Mouse (Mus musculus): ENCODE data around the gene Slc34a3. TPM values are rescaled to one million over a fixed set of nuclear protein-coding genes. Genes with fewer than 3 reads are reported as not detected.

Slc34a3 gene
- polyA plus RNA-seq, 1 experiment from 2014 or later, result not detected

DNA sequence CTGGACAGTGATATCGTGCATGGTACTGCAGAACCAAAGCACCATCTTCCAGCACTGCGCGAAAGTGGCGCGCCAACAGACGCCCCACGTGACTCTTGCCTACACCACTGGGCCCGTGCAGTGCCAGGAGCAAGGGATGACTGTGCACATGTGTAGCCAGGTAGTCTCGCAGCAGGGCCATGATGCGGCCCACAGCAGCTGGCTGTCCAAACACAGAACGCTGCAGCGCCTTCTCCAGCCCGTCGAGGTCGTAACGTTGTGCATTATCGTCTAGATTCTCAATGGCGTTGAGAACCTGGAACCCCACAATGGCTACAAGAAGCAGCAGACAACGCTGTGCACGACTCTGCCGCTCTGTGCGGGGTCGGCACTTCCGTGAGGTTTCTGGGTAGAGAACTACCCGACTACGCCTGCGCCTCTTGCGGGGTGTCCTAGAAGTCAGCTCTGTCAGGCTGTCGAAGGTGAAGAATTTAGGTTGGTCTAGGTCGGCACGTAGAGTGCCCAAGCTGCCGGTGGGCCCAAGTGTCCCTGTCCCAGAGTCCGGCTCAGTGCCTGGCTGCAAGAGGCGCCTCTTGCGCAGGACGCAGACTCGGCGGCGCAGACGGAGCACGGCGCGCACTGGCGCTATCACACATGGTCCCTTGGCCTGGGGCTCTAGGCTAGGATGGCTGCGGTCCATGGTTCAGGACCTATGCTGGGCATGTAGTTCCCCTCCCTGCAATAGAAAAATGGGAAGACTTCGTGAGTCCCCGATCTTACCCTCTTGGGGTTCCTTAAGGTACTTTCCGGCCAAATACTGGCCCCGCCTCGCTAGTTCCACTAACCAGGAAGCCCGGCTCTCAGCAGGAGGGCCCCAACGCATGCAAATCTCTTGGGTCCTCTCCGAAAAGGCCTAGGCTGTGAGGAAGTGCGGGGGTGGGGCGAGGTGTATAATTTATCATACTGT, 38.7 kb downstream of the Slc34a3 start:
- Histone ChIP-seq H3K27ac (replicated peaks in 1 of 2; ENCODE audit: control insufficient read depth in 1 of 2, insufficient read depth in 1 of 2, low read depth in 2 of 2, low read length in 2 of 2) (peak overlapping the region; percentile 65 to 82; a peak in 3 of 4 replicates), H3K4me3 (ENCODE audit: control insufficient read depth in 1 of 2, insufficient read depth in 1 of 2, low read depth in 1 of 2, low read length in 2 of 2) (peak overlapping the region; percentile 35 to 42), H3K27me3 (ENCODE audit: control insufficient read depth, insufficient read depth, low read length) (peaks cover 5% of the 10 kb centered on the region), H3K4me2 (ENCODE audit: low read length) (peak overlapping the region; percentile 72), H3K4me1 (ENCODE audit: control insufficient read depth in 2 of 2, insufficient read depth in 2 of 2, low read length in 2 of 2) (peaks cover 9 to 26% of the 10 kb centered on the region in 2 experiments; a peak in 3 of 4 replicates), H3K36me3 (ENCODE audit: control insufficient read depth, insufficient read depth, low read length) (peaks cover 24% of the 10 kb centered on the region), H3K9me3 (ENCODE audit: control insufficient read depth, low read length) (no peaks in the 10 kb centered on the region), H3K9ac (ENCODE audit: low read length) (peak overlapping the region; percentile 66)
- 18% methylated on average over 55 of the region's 55 CpGs for WGBS
- ATAC-seq (ENCODE audit: insufficient number of reproducible peaks, insufficient read depth, low FRiP score, low read depth), result no peak

DNA sequence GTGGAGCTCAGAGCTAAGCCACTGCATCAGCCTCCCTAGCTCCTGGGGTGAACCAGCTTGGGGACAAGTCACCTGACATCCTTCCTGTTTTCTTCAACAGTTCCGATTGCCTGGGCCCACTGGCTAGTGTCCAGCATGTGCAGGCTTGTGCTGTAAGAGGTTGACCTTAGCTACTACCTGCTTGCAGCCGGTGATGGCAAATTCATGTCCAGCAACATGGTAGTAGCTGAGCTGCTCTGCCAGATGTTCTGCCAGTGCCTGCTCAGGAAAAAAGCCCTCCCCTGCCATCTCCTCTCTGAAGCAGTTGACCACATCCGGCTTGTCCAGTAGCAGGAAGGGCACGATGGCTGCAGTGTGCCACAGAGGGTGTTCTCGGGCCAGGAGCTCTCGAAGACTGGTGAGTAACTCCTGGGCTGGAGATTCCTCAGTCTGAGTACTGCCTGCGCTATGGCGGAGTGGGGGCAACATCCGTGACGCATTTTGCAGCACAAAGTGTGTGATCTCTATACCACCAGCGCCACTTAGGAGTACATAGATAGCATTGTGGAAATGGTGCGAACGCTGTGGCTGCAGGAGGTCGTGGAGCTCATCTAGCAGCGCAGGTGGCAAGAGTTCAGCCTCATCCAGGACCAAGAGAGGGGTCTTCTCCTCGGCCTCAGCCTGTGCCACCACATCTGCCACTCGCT, 39.5 kb downstream of the Slc34a3 start:
- no peak overlapping the region for H3K27ac ChIP-seq (replicated peaks in 1 of 2; ENCODE audit: control insufficient read depth in 1 of 2, insufficient read depth in 1 of 2, low read depth in 2 of 2, low read length in 2 of 2)

DNA sequence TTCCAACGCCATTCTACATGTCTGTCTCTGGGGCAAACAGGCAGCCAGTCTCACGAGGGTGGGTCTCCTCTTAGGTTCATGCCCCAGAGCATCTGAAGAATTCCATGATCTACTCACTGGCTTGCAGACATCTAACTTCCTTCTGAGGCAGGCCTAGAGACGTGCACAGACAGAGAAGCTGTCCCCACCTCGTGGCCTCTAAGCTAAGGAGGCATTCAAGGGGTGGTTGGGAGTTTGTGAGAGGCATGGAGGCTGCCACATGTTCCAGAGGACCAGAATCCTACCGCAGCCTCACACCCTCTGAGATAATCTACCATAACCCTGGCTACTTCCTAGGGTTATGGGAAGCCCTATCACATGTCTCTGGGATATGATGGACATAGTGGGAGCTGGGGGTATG, 40.2 kb downstream of the Slc34a3 start:
- Histone ChIP-seq H3K36me3 (ENCODE audit: control insufficient read depth, insufficient read depth, low read length) (peaks cover 9% of the 10 kb centered on the region), H3K4me2 (ENCODE audit: low read length) (peak overlapping the region; percentile 72; the same call in 1 of the 2 replicates), H3K4me3 (ENCODE audit: control insufficient read depth in 1 of 2, insufficient read depth in 1 of 2, low read depth in 1 of 2, low read length in 2 of 2) (no peak overlapping the region), H3K27ac (replicated peaks in 1 of 2; ENCODE audit: control insufficient read depth in 1 of 2, insufficient read depth in 1 of 2, low read depth in 2 of 2, low read length in 2 of 2) (peak overlapping the region in 1 of 2 experiments; percentile 59; a peak in 2 of 4 replicates), H3K4me1 (ENCODE audit: control insufficient read depth in 2 of 2, insufficient read depth in 2 of 2, low read length in 2 of 2) (peaks cover 9 to 26% of the 10 kb centered on the region in 2 experiments; a peak in 3 of 4 replicates), H3K9ac (ENCODE audit: low read length) (peak overlapping the region; percentile 30; the same call in 1 of the 2 replicates), H3K27me3 (ENCODE audit: control insufficient read depth, insufficient read depth, low read length) (peaks cover 5% of the 10 kb centered on the region), H3K9me3 (ENCODE audit: control insufficient read depth, low read length) (no peaks in the 10 kb centered on the region)
- ATAC-seq (ENCODE audit: insufficient number of reproducible peaks, insufficient read depth, low FRiP score, low read depth), result no peak
- WGBS, result 64% methylated on average over 5 of the region's 5 CpGs

More for the DNA sequence above, 39.5 kb downstream of the Slc34a3 start:
- WGBS, result 74% methylated on average over 17 of the region's 17 CpGs
- H3K9me3 ChIP-seq (ENCODE audit: control insufficient read depth, low read length), result no peaks in the 10 kb centered on the region
- H3K36me3 ChIP-seq (ENCODE audit: control insufficient read depth, insufficient read depth, low read length), result peaks cover 15% of the 10 kb centered on the region
- H3K4me1 ChIP-seq (ENCODE audit: control insufficient read depth in 2 of 2, insufficient read depth in 2 of 2, low read length in 2 of 2), result peaks cover 9 to 26% of the 10 kb centered on the region in 2 experiments; a peak in 3 of 4 replicates
- ATAC-seq (ENCODE audit: insufficient number of reproducible peaks, insufficient read depth, low FRiP score, low read depth), result no peak
- no peak overlapping the region for H3K9ac ChIP-seq (ENCODE audit: low read length)
- 0 out of 4 replicates have a peak overlapping the region, but pooled peaks of 1 of the 2 experiments have one; percentile 42 for H3K4me3 ChIP-seq (ENCODE audit: control insufficient read depth in 1 of 2, insufficient read depth in 1 of 2, low read depth in 1 of 2, low read length in 2 of 2)
- peaks cover 5% of the 10 kb centered on the region for H3K27me3 ChIP-seq (ENCODE audit: control insufficient read depth, insufficient read depth, low read length)
- peak overlapping the region; percentile 72 for H3K4me2 ChIP-seq (ENCODE audit: low read length)

DNA sequence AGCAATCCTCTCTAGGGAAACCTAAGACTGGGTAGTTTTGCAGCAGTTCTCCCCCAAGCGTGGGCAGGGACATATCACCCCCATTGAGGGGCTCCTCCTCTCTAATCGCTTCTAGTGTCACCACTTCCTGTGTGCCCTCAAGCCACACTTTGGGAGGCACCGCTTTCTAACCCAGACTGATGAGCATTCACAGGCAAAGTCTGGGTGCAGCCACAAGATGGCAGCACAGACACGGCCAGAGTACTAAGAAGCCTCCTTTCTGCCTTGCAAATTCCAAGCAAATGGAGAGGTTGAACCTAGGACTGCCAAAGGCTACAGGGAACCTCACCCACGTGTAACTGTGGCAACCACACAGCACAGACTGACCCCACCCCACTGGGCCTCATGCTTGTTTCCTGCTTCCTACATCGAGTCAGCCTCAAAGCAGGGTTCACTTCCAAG, 40.8 kb downstream of the Slc34a3 start:
- Histone ChIP-seq H3K27ac (replicated peaks in 1 of 2; ENCODE audit: control insufficient read depth in 1 of 2, insufficient read depth in 1 of 2, low read depth in 2 of 2, low read length in 2 of 2) (peak overlapping the region in 1 of 2 experiments; percentile 59; a peak in 2 of 4 replicates), H3K9me3 (ENCODE audit: control insufficient read depth, low read length) (no peaks in the 10 kb centered on the region), H3K36me3 (ENCODE audit: control insufficient read depth, insufficient read depth, low read length) (peaks cover 4% of the 10 kb centered on the region; the same call in 1 of the 2 replicates), H3K4me1 (ENCODE audit: control insufficient read depth in 2 of 2, insufficient read depth in 2 of 2, low read length in 2 of 2) (peaks cover 9 to 24% of the 10 kb centered on the region in 2 experiments; a peak in 3 of 4 replicates), H3K27me3 (ENCODE audit: control insufficient read depth, insufficient read depth, low read length) (peaks cover 5% of the 10 kb centered on the region), H3K9ac (ENCODE audit: low read length) (peak overlapping the region; percentile 30; the same call in 1 of the 2 replicates), H3K4me3 (ENCODE audit: control insufficient read depth in 1 of 2, insufficient read depth in 1 of 2, low read depth in 1 of 2, low read length in 2 of 2) (no peak overlapping the region), H3K4me2 (ENCODE audit: low read length) (peak overlapping the region; percentile 72)
- WGBS, result 2% methylated on average over 6 of the region's 6 CpGs
- ATAC-seq (ENCODE audit: insufficient number of reproducible peaks, insufficient read depth, low FRiP score, low read depth), result peak; percentile 54

DNA sequence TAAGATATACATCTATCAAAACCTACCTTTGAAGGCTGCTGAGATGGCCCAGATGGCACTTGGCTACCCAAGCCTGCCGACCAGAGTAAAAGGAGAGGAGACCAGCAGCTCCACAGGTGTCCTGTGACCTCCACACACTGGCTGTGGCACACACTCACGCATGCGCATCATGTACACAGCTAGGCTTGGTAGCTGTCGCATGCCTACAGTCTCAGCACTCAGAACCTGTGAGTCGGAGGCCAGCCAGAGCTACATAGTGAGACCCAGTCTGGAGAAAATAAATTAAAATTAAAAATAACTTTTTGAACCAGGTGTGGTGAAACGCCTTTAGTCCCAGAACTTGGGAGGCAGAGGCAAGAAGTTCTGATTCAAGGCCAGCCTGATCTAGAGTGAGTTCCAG, 46.3 kb downstream of the Slc34a3 start:
- Histone ChIP-seq H3K4me2 (ENCODE audit: low read length) (no peak overlapping the region), H3K4me1 (ENCODE audit: control insufficient read depth in 2 of 2, insufficient read depth in 2 of 2, low read length in 2 of 2) (peaks cover 2 to 4% of the 10 kb centered on the region in 2 experiments; a peak in 2 of 4 replicates), H3K9me3 (ENCODE audit: control insufficient read depth, low read length) (no peaks in the 10 kb centered on the region), H3K36me3 (ENCODE audit: control insufficient read depth, insufficient read depth, low read length) (no peaks in the 10 kb centered on the region; the same call in 1 of the 2 replicates), H3K27me3 (ENCODE audit: control insufficient read depth, insufficient read depth, low read length) (peaks cover 26% of the 10 kb centered on the region), H3K4me3 (ENCODE audit: control insufficient read depth in 1 of 2, insufficient read depth in 1 of 2, low read depth in 1 of 2, low read length in 2 of 2) (no peak overlapping the region), H3K27ac (replicated peaks in 1 of 2; ENCODE audit: control insufficient read depth in 1 of 2, insufficient read depth in 1 of 2, low read depth in 2 of 2, low read length in 2 of 2) (no peak overlapping the region), H3K9ac (ENCODE audit: low read length) (no peak overlapping the region)
- WGBS, result 79% methylated on average over 6 of the region's 6 CpGs
- no peak for ATAC-seq (ENCODE audit: insufficient number of reproducible peaks, insufficient read depth, low FRiP score, low read depth)

DNA sequence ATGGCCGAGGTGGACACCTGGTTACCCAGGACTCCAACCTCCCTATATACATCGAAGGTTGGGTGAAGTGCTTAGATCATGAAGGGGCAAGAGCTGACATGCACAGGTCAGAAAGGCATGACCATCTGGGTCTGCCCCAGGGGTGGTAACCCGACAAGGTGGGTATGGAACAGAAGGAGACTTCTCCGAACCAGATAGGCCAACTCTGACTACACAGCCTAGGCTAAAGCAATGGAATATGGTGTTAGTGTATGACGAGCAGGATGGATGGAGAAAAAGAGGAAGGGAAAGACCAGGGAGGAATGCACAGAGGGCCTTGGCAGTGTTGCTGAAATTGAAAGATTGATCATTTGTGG, 47.6 kb downstream of the Slc34a3 start:
- Histone ChIP-seq H3K27me3 (ENCODE audit: control insufficient read depth, insufficient read depth, low read length) (peaks cover 26% of the 10 kb centered on the region), H3K4me3 (ENCODE audit: control insufficient read depth in 1 of 2, insufficient read depth in 1 of 2, low read depth in 1 of 2, low read length in 2 of 2) (peak overlapping the region in 1 of 2 experiments; percentile 51; a peak in 1 of 4 replicates), H3K4me2 (ENCODE audit: low read length) (peak overlapping the region; percentile 97), H3K36me3 (ENCODE audit: control insufficient read depth, insufficient read depth, low read length) (no peaks in the 10 kb centered on the region; the same call in 1 of the 2 replicates), H3K4me1 (ENCODE audit: control insufficient read depth in 2 of 2, insufficient read depth in 2 of 2, low read length in 2 of 2) (peaks cover 2 to 9% of the 10 kb centered on the region in 2 experiments; a peak in 2 of 4 replicates), H3K27ac (replicated peaks in 1 of 2; ENCODE audit: control insufficient read depth in 1 of 2, insufficient read depth in 1 of 2, low read depth in 2 of 2, low read length in 2 of 2) (no peak overlapping the region), H3K9ac (ENCODE audit: low read length) (no peak overlapping the region), H3K9me3 (ENCODE audit: control insufficient read depth, low read length) (no peaks in the 10 kb centered on the region)
- ATAC-seq (ENCODE audit: insufficient number of reproducible peaks, insufficient read depth, low FRiP score, low read depth), result no peak
- WGBS, result 35% methylated on average over 5 of the region's 5 CpGs

Measured in heart, embryonic 14.5 days (tissue).